Mouse (Mus musculus): ENCODE measurements around the gene Adgre5.

The Adgre5 gene

DNA sequence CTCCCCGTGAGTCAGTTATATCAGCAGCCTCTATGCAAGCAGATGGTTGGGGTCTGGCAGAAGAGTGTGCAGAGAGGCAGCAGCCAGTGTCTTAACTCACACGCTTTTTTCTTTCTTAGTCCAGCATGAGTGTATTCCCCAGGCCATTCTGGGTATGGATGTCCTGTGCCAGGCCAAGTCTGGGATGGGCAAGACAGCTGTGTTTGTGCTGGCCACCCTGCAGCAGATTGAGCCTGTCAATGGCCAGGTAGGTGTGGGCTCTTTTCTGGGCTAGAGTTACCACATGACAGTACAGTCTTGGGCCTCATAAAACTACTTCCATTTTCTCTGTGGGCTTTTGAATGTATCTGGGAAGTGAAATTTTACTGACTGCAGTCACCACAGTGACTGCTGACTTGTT is 21.4 kb downstream of the Adgre5 start:
- Histone ChIP-seq H3K27me3 (ENCODE audit: control insufficient read depth, insufficient read depth, low read length, poor library complexity, severe bottlenecking) (no peaks in the 10 kb centered on the region), H3K36me3 (ENCODE audit: control insufficient read depth, insufficient read depth, low read length, poor library complexity, severe bottlenecking) (peaks cover 19% of the 10 kb centered on the region)
- DNase-seq (ENCODE audit: low read depth, low spot score): no peak

GRCm38 (mm10) chr8:83719048-83719447 is 22.1 kb downstream of the Adgre5 start:
- DNase-seq (ENCODE audit: low read depth, low spot score): no peak
- peaks cover 13% of the 10 kb centered on the region for H3K36me3 ChIP-seq (ENCODE audit: control insufficient read depth, insufficient read depth, low read length, poor library complexity, severe bottlenecking)
- no peaks in the 10 kb centered on the region for H3K27me3 ChIP-seq (ENCODE audit: control insufficient read depth, insufficient read depth, low read length, poor library complexity, severe bottlenecking)

DNA sequence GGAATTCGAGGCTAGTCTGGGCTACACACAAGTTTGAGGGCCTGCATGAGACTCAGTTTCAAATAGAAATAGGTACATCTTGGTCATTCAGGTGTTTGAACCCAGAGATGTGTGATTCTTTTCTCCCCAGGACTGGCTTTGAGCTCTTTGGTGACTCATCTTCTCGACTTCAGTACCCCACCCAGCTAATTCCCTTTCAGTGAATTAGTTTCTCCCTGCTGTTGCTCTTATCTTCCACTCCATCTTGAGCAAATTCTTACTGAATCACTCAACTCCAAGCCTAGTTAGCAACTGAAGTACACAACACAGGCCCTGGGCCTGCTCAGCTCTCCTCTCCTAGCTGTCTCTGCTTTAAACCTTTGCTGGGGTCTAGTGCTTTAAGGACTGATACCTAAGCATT is 24.6 kb downstream of the Adgre5 start:
- Histone ChIP-seq H3K36me3 (ENCODE audit: control insufficient read depth, insufficient read depth, low read length, poor library complexity, severe bottlenecking) (peaks cover 7% of the 10 kb centered on the region), H3K27me3 (ENCODE audit: control insufficient read depth, insufficient read depth, low read length, poor library complexity, severe bottlenecking) (no peaks in the 10 kb centered on the region)
- DNase-seq (ENCODE audit: low read depth, low spot score): no peak

- DNase-seq (ENCODE audit: low read depth, low spot score): no peak
- Histone ChIP-seq H3K27me3 (ENCODE audit: control insufficient read depth, insufficient read depth, low read length, poor library complexity, severe bottlenecking) (no peaks in the 10 kb centered on the region), H3K36me3 (ENCODE audit: control insufficient read depth, insufficient read depth, low read length, poor library complexity, severe bottlenecking) (peaks cover 5% of the 10 kb centered on the region; the same call in 1 of the 2 replicates)
These were observed 25.4 kb downstream of the Adgre5 start for GRCm38 (mm10) chr8:83715771-83716170.

DNA sequence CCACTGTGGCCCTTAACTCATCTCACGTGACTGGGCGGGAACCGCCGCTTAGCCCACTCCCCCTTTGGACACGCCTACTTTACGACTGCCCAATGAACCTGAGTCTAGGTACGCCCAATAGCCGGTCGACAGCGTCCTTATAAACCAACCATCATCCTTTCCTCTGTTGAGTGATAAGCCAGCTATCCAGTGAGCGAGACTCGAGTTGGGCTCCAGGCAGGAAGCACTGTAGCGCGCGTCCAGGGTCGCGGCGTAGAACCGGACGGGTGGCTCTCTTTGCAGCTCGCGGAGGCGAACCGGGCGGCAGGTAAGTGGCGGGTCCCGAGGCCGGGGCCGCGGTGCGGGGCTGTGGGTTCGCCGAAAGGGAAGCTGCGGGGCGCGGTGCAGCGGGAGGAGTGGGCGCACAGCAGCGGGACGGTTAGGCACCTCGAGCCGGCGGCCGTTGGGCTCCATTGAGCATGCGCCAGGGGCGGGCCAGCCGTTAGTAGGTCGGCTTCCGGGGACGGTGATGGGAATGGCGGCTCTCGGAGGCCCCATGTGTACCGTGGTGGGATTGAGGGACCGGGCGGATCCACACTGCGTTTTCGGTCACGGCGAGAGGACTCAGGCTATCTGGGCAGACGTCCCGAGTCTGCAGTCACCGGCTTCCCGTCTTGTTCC is 26.0 kb downstream of the Adgre5 start, which contains the start of gene Ddx39:
Gene Ddx39 (plus strand): TSS at position 147 of the 660 bp plus-strand sequence.
- peak; percentile 99 for DNase-seq (ENCODE audit: low read depth, low spot score)
- H3K36me3 ChIP-seq (ENCODE audit: control insufficient read depth, insufficient read depth, low read length, poor library complexity, severe bottlenecking): peaks cover 2% of the 10 kb centered on the region; the same call in 1 of the 2 replicates
- no peaks in the 10 kb centered on the region for H3K27me3 ChIP-seq (ENCODE audit: control insufficient read depth, insufficient read depth, low read length, poor library complexity, severe bottlenecking)

DNA sequence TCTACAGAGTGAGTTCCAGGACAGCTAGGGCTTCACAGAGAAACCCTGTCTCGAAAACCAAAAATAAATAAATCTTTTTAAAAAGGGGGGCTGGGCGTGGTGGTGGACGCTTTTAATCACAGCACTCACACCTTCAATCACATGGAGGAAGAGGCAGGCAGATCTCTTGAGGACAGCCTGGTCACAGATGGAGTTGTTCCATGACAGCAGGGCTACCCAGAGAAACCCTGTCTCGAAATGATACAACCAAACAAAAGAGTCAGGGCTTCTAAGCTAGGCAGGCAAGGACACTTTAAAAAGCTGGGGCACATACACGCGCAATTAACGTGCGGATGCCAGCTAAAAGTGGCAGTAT is 26.5 kb downstream of the Adgre5 start:
- DNase-seq (ENCODE audit: low read depth, low spot score): no peak
- Histone ChIP-seq H3K27me3 (ENCODE audit: control insufficient read depth, insufficient read depth, low read length, poor library complexity, severe bottlenecking) (no peaks in the 10 kb centered on the region), H3K36me3 (ENCODE audit: control insufficient read depth, insufficient read depth, low read length, poor library complexity, severe bottlenecking) (peaks cover under 1% of the 10 kb centered on the region; the same call in 1 of the 2 replicates)

- DNase-seq (ENCODE audit: low read depth, low spot score): no peak
- no peaks in the 10 kb centered on the region for H3K27me3 ChIP-seq (ENCODE audit: control insufficient read depth, insufficient read depth, low read length, poor library complexity, severe bottlenecking)
- H3K36me3 ChIP-seq (ENCODE audit: control insufficient read depth, insufficient read depth, low read length, poor library complexity, severe bottlenecking): no peaks in the 10 kb centered on the region
These were observed 33.6 kb downstream of the Adgre5 start for GRCm38 (mm10) chr8:83707554-83707953.

- Histone ChIP-seq H3K36me3 (ENCODE audit: control insufficient read depth, insufficient read depth, low read length, poor library complexity, severe bottlenecking) (no peaks in the 10 kb centered on the region), H3K27me3 (ENCODE audit: control insufficient read depth, insufficient read depth, low read length, poor library complexity, severe bottlenecking) (no peaks in the 10 kb centered on the region)
- no peak for DNase-seq (ENCODE audit: low read depth, low spot score)
These were observed 34.7 kb downstream of the Adgre5 start for GRCm38 (mm10) chr8:83706411-83706810.

GRCm38 (mm10) chr8:83703426-83703825 is 37.7 kb downstream of the Adgre5 start:
- H3K36me3 ChIP-seq (ENCODE audit: control insufficient read depth, insufficient read depth, low read length, poor library complexity, severe bottlenecking): no peaks in the 10 kb centered on the region
- no peaks in the 10 kb centered on the region for H3K27me3 ChIP-seq (ENCODE audit: control insufficient read depth, insufficient read depth, low read length, poor library complexity, severe bottlenecking)
- DNase-seq (ENCODE audit: low read depth, low spot score): no peak

- DNase-seq (ENCODE audit: low read depth, low spot score): no peak
- H3K36me3 ChIP-seq (ENCODE audit: control insufficient read depth, insufficient read depth, low read length, poor library complexity, severe bottlenecking): no peaks in the 10 kb centered on the region
- no peaks in the 10 kb centered on the region for H3K27me3 ChIP-seq (ENCODE audit: control insufficient read depth, insufficient read depth, low read length, poor library complexity, severe bottlenecking)
These were observed 40.6 kb downstream of the Adgre5 start for GRCm38 (mm10) chr8:83700423-83701085.

- peak; percentile 73 for DNase-seq (ENCODE audit: low read depth, low spot score)
- no peaks in the 10 kb centered on the region for H3K36me3 ChIP-seq (ENCODE audit: control insufficient read depth, insufficient read depth, low read length, poor library complexity, severe bottlenecking)
- H3K27me3 ChIP-seq (ENCODE audit: control insufficient read depth, insufficient read depth, low read length, poor library complexity, severe bottlenecking): no peaks in the 10 kb centered on the region
These were observed 41.6 kb downstream of the Adgre5 start for GRCm38 (mm10) chr8:83699566-83699965.

DNA sequence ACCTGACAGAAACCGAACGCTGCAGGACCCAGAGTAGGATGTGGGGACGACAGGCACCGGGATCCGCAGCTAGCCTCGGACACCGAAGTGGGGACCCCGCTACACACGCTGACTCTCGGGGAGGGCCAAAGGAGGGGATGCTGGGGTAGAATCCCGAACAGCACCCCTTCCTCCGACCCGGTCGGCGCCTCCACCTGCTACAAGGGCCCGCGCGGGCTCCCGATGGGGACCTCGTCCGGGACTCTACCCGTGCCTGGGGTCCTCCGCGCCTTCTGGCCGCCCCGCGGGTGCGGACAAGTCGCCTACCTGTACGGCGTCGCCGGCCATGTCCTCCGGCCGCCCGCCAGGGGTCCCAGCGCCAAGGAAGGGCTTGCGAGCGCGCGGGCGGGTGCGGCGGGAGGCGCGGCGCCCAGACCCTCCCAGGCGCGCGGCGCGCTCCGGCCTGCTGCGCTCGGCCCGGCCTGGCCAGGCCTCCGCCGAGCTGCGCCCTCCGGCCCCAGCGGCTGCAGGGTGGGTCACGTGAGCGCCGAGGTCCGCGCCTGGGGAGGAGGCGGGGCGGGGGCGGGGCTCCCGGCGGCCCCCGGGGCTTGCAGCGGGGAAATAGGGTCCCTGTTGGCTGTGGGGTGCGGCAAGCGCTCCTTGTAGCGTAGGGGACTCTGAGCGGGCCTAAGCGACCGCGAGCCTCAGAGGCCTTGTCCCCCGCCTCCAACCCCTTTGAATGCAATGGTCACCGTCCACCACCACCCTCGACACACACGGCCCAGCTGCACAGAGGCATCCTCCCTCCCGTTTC is 42.3 kb downstream of the Adgre5 start, which contains the start of gene Pkn1:
Gene Pkn1 (minus strand): TSS at position 519 of the 793 bp plus-strand sequence.
- DNase-seq (ENCODE audit: low read depth, low spot score): peak; percentile 83

GRCm38 (mm10) chr8:83698291-83698660 is 42.9 kb downstream of the Adgre5 start:
- peak; percentile 93 for DNase-seq (ENCODE audit: low read depth, low spot score)
- Histone ChIP-seq H3K36me3 (ENCODE audit: control insufficient read depth, insufficient read depth, low read length, poor library complexity, severe bottlenecking) (no peaks in the 10 kb centered on the region), H3K27me3 (ENCODE audit: control insufficient read depth, insufficient read depth, low read length, poor library complexity, severe bottlenecking) (no peaks in the 10 kb centered on the region)

More for the DNA sequence above, 42.3 kb downstream of the Adgre5 start, which contains the start of gene Pkn1:
- H3K36me3 ChIP-seq (ENCODE audit: control insufficient read depth, insufficient read depth, low read length, poor library complexity, severe bottlenecking): no peaks in the 10 kb centered on the region
- H3K27me3 ChIP-seq (ENCODE audit: control insufficient read depth, insufficient read depth, low read length, poor library complexity, severe bottlenecking): no peaks in the 10 kb centered on the region

- H3K36me3 ChIP-seq (ENCODE audit: control insufficient read depth, insufficient read depth, low read length, poor library complexity, severe bottlenecking): no peaks in the 10 kb centered on the region
- no peak for DNase-seq (ENCODE audit: low read depth, low spot score)
- H3K27me3 ChIP-seq (ENCODE audit: control insufficient read depth, insufficient read depth, low read length, poor library complexity, severe bottlenecking): no peaks in the 10 kb centered on the region
These were observed 43.5 kb downstream of the Adgre5 start for GRCm38 (mm10) chr8:83697374-83698220.
